Mouse (Mus musculus) heart, adult 8-10 months (tissue): ENCODE measurements at regions not wholly inside any gene's neighbourhood (a gene's known extent, or its start where the extent isn't known, plus 50 kb on each side); places are given as distances from the start of the nearest gene placed in this dataset.

Experiments used
- DNase-seq: peaks from one replicate; pipeline ENCODE4 v3.0.0; 2022; ENCODE audit warnings: low spot score

DNA sequence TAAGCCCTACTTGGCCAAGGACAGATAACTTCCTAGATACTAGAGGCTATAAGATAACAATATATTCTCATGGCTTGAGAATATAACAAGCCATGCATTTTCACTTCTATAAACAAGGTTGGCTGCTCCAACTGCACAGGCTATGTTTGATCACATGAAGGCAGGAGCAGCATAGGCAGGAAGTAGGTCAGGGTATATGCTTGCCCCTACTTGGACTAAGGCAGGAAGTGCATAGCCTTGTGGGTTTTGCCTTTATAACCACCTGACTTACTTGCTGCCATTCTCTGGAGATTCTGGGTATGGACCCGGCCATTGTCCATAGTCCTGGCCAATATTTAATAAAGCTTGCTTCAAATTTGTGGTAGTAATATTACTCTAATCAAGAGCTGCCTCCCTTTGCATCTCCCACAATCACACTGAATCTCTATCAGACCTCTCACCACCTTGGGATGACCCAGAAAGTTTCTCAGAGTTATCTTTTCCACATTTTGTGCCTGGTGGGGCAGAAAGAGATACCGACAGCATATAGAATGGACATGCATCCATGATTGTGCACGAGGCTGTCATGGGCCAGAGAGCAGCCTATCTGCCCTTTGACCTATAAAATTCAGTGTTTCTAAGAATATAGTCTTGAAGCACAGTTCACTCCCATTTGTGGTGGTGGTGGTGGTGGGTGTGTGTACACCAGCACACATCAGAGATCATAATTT lies 193.7 kb upstream of the Klf3 start:
- no peak for DNase-seq

- no peak for DNase-seq
Observed at GRCm38 (mm10) chr5:64610146-64610545, 193.0 kb upstream of the Klf3 start.

GRCm38 (mm10) chr5:64610562-64611405 lies 192.4 kb upstream of the Klf3 start:
- DNase-seq: peak; percentile 74

DNA sequence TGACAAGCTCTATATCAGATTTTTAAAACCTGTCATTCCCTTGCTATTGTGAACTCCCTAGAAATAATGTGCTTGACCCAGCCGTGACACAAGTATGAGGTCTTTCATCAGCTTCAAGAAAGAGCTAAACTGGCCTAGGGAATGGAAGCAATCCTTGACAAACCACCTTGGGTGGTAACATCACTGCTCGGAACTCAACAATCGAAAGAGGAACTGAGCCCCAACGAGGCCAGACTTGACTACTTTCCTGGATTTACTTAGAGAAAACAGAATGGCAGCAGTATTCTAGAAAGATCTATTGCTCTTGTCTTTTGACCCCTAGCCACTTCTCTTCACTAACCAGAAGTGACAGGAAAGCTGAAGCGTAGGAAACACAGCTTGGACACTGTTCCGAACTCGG lies 191.2 kb upstream of the Klf3 start:
- no peak for DNase-seq

- no peak for DNase-seq
Observed at GRCm38 (mm10) chr5:64613696-64614095, 189.5 kb upstream of the Klf3 start.

DNA sequence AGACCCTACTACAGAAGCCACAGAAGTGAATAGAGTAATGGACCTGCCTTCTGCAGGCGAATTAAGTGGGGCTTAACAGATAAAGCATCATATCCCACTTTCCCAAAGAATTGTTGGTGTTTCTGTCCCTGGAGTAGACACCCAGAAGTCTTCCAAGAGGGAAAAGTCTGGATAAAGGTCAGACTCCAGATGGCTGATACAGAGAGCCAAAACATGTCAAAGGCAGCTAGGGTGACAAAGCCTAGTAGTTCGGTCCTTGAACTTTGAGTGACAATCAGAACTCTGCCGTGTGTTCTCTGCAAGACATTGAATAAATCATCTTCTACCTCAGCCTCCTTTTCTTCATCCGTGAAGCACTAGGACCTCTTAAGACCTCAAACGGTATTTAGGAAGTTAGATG lies 185.1 kb upstream of the Klf3 start:
- DNase-seq: peak; percentile 42

GRCm38 (mm10) chr5:64619752-64620151 lies 183.4 kb upstream of the Klf3 start:
- no peak for DNase-seq

- no peak for DNase-seq
Observed at GRCm38 (mm10) chr5:64620726-64621125, 182.5 kb upstream of the Klf3 start.

GRCm38 (mm10) chr5:64621386-64621785 lies 181.8 kb upstream of the Klf3 start:
- DNase-seq: no peak

- DNase-seq: no peak
Observed at GRCm38 (mm10) chr5:64623653-64624052, 179.5 kb upstream of the Klf3 start.

- DNase-seq: no peak
Observed at GRCm38 (mm10) chr5:64624205-64624604, 179.0 kb upstream of the Klf3 start.

GRCm38 (mm10) chr5:64625421-64625820 lies 177.8 kb upstream of the Klf3 start:
- DNase-seq: no peak

DNA sequence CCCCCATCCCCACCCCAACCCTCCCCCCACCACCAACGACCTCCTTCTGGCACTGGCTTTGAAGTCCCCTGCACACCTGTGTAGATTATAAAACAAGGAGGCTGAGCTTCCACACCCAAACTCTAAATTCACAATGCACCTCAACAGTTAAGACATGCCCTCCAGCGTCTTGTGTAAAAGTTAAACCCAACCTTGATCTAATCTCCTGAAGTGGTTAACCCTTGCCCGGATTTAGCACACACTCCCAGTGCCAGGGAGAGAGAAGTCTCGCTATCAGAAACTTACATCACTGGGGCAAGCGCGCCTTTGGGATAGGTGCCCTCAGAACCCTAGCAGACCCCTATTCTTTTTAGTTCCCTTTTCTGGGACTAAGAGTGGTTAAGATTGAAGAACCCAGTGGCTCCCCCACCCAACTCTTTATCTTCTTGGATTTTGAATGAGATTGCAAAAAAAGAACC lies 177.3 kb upstream of the Klf3 start:
- no peak for DNase-seq

DNA sequence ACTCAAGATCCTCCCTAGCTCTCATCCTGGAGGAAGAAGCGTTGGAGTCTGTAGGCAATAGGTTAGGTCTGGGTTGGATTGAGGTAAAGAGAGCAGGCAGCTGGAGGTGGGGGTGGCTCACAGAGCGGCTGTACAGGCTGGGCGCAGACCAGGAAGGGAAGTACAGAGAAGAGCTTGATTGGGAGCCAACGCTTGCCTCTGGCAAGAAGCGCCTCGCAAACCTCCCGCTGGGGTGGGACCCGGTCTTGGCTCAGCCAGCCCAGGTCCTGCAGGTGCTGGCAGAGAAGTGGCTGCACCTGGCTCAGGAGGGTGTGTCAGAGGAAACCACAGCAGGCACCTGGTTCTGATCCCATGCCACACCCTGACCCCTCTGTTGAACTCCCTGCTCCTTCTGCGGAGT lies 176.8 kb upstream of the Klf3 start:
- DNase-seq: peak; percentile 33

DNA sequence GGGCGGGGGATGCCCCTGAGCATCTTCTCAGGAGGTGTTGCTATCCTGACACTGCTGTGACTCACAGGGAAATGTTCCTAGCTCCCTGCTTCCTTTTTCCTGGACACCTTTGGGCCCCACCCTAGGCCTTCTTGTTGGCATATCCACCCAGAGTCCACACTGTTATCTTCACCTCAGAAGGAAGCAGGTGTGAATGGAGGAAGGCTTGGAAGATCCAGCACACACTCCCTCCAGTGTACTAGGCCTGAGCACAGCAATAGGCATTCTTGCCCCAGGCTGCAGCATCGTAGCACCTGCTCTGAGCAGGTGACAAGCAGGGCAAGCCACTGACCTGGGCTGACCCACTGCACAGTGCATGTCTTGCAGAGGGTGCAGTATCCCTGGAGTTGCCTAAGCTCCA lies 172.6 kb upstream of the Klf3 start:
- no peak for DNase-seq

DNA sequence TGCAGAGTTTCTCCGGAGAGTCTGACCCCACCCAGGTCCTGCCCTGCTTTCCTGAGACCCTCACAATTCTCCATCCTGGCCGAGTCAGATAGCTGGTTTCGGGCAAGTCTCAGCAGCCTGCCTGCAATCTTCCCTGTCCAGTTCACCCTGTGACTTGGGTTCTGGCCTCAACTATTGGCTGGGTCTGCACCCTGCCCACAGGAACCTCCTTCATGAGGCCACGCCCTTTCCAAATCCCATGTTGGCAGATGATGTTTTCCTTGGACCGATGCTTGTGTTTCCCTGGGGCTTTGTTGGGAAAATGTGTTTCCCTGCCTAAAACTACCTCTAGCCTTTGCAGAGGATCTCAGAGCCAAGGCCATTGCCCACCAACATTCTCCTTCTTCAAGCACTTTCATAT lies 171.0 kb upstream of the Klf3 start:
- no peak for DNase-seq

- peak; percentile 67 for DNase-seq
Observed at GRCm38 (mm10) chr5:64634008-64634407, 169.2 kb upstream of the Klf3 start.

DNA sequence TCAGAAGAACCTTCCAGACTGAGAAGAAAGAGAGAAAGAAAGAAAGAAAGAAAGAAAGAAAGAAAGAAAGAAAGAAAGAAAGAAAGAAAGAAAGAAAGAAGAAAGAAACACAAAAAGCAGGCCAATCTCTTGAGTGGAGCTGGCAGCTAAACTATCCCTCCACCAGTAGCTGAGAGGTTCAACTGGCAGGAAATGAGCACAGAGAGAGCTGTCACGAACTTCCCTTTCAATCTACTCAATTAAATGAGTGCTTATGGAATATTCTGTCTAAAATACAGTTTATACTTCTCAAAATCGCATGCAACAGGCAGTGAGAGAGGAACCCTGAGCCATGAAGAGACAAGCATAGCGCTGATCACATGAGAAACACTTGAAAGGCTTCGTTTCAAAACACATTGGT lies 168.5 kb upstream of the Klf3 start:
- no peak for DNase-seq

DNA sequence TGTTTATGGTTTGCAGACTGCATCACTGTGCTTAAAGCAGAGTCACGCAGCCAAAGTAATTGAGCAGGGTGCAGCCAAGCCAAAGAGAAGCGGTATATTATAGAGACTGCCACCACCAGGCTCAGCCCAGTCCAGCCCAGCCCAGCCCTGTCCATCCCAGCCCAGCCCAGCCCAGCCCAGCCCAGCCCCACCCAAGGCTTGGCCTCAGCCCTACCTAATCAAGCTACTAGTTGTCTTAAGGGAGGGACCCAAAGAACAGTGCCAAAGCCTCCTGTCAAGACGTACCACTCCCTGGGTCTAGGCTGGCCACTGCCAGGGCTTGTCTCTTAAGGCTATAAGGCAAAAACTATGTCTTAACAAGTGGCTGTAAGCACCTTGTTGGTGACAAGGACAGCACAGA lies 166.9 kb upstream of the Klf3 start:
- no peak for DNase-seq

DNA sequence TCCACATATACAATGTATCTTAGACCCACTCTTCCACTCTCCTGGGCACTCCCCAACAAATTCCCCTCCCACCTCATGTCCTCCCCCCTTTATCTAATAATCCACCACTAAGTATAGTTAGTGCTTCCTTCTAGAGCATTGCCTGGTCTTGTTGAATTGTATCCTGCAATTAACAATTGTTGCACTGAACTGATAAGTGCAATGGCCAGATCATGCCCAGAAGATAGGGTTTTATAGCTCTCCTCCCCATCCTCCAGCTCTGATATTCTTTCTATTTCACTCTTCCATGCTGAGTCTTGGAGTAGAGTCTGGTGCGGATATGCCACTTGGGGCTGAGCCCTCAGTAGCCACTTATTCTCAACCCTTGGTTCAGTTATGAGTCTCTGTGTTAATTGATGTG lies 159.6 kb upstream of the Klf3 start:
- no peak for DNase-seq

GRCm38 (mm10) chr5:64647417-64648125 lies 155.6 kb upstream of the Klf3 start:
- DNase-seq: no peak

DNA sequence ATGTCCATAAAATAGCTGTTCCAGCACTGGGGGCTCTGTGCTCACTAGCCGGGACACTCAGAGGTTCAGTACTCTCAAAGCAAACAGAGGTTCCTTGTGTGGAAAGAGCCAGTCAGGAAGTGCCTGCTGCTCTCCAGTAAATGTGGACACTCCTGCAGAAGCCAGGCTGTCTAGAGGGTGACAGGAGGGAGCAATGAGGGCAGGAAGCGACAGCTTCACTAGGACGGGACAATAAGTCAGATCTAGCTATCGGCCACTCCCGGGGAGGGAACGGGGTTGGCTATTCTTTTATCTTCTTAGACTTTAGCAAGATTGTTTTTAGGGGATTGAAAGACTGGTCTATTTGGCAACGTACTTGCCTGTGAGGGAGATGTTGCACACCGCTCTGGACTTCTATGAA lies 154.7 kb upstream of the Klf3 start:
- DNase-seq: peak; percentile 16

GRCm38 (mm10) chr5:64651407-64651806 lies 151.8 kb upstream of the Klf3 start:
- no peak for DNase-seq
